Mouse (Mus musculus): ENCODE results near the gene Svop.

DNA sequence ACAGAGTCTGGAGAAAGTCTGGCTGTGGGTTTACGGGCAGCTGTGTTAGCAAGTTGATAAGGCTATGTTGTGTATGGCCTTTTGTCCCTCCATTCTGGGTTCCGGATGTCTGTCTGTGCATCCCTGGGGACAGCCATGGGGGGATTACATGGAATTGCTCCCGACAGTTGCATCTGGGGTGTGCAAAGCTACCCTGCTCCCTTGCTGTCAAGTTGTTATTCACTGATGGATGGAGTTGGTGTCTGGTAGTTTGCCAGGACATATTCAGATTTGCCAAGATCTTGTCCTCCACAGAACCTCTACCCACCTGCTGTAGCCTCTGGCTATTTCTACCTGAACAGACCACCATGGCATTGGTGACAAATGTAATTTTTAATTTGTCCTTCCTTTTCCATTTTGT is 45.2 kb downstream of the Svop start:
- TF ChIP-seq POLR2A (IDR thresholded peaks at IDR 0.05; ENCODE audit: low read depth, low read length) = no peak
- no peak for TF ChIP-seq CTCF (IDR thresholded peaks at IDR 0.05; ENCODE audit: borderline replicate concordance, insufficient read depth, low read length)

All from embryonic fibroblast, embryonic 13.5 days (primary cell).